Mouse (Mus musculus): ENCODE measurements around the gene Taf15. TPM values are rescaled to one million over a fixed set of nuclear protein-coding genes. Genes with fewer than 3 reads are reported as not detected.
"Not testable (repeated sequence)": the region's sequence is repeated elsewhere in the genome, so short reads cannot be mapped to it uniquely, and the experiment has no call there.

Gene Taf15
- total and polyA plus RNA-seq, 3 experiments = 31.8 to 236 TPM; not detected in 1

DNA sequence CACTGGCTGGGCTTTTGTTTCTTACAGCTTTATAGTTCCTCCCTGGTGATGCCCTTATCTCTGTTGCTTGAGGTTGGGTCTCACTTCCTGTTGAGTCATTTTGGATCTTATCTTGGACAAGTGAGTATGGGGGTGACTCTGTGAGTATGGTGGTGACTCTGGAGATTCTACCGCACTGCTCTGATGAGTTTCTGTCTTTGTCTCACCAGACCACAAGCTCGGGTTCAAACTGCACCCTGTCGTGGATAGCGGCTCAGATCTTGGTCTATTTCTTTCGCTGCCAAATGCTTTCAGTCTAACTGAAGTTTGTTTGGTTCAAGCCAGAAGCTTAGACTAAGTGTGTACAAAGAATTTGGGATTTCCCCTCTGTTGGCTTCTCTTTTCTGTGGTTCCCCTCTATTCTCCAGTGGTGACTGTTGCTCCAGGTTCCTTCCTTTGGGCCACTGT, 77.3 kb downstream of the Taf15 start (continued):
- peak; percentile 11; the same call in 1 of the 2 replicates for TF ChIP-seq MAFK (IDR thresholded peaks at IDR 0.05; ENCODE audit: borderline replicate concordance, low read depth, low read length)
- TF ChIP-seq RAD21 (IDR thresholded peaks at IDR 0.05; ENCODE audit: low read depth, low read length) = no peak

DNA sequence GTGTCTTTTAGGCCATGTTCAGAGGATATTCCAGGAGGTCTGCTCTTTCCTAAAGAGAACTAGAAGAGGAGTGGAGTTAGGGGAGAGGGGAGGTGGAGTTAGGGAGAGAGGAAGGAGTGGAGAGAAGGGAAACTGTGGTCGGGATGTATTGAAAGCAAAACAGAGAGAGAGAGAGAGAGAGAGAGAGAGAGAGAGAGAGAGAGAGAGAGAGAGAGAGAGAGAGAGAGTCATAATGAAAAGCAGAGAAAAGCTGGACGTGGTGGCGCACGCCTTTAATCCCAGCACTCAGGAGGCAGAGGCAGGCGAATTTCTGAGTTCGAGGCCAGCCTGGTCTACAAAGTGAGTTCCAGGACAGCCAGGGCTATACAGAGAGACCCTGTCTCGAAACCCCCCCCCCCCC, 78.2 kb downstream of the Taf15 start:
- not testable (repeated sequence) for DNase-seq (ENCODE audit: low read depth, low spot score); H3K9me3 ChIP-seq (replicated peaks; ENCODE audit: insufficient read depth, low read length); H3K79me2 ChIP-seq (ENCODE audit: control insufficient read depth, insufficient read depth, low read length, poor library complexity); H3K27me3 ChIP-seq (ENCODE audit: control insufficient read depth in 1 of 2, insufficient read depth in 2 of 2, low read length in 2 of 2)
- Histone ChIP-seq H3K4me1 (ENCODE audit: control insufficient read depth in 1 of 2, insufficient read depth in 2 of 2, low read length in 2 of 2) (peaks cover 8 to 18% of the 10 kb centered on the region in 2 experiments), H3K9ac (ENCODE audit: control insufficient read depth, low read depth, low read length, poor library complexity, severe bottlenecking) (peak overlapping the region; percentile 50), H3K27ac (ENCODE audit: control insufficient read depth, low read depth, low read length) (peak overlapping the region; percentile 88), H3K4me3 (ENCODE audit: control insufficient read depth in 1 of 2, insufficient read depth in 1 of 2, low read depth in 2 of 2, low read length in 2 of 2) (peak overlapping the region; percentile 27 to 46; a peak in 2 of 4 replicates), H3K36me3 (ENCODE audit: control insufficient read depth in 1 of 2, insufficient read depth in 2 of 2, low read length in 2 of 2) (peaks cover 0 to 14% of the 10 kb centered on the region in 2 experiments; a peak in 2 of 4 replicates)
- TF ChIP-seq JUND (IDR thresholded peaks at IDR 0.05; ENCODE audit: low read depth, low read length) = 0 out of 2 replicates have a peak, but pooled peaks have one; percentile 50

DNA sequence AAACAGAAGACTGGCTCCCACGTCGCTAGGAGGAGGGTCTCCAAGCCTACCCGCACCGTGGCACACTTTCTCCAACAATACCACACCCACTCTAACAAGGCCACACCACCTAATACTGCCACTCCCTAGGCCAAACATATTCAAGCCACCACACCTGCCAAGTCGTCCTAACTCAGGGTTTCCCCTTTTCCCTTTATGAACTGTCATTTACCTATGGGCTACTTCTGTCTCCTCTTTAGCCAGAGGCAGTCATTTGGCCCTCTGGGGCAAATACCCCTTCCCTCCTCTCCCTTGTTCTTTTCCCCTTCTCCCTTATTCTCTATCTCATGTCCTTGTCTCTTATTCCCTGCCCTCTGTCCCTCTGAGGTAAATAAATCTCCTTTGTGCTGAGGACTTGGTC, 78.8 kb downstream of the Taf15 start:
- Histone ChIP-seq H3K36me3 (ENCODE audit: control insufficient read depth in 1 of 2, insufficient read depth in 2 of 2, low read length in 2 of 2) (peaks cover 0 to 14% of the 10 kb centered on the region in 2 experiments; a peak in 2 of 4 replicates), H3K27ac (ENCODE audit: control insufficient read depth, low read depth, low read length) (no peak overlapping the region), H3K9me3 (replicated peaks; ENCODE audit: insufficient read depth, low read length) (no peaks in the 10 kb centered on the region), H3K4me3 (ENCODE audit: control insufficient read depth in 1 of 2, insufficient read depth in 1 of 2, low read depth in 2 of 2, low read length in 2 of 2) (no peak overlapping the region), H3K9ac (ENCODE audit: control insufficient read depth, low read depth, low read length, poor library complexity, severe bottlenecking) (no peak overlapping the region), H3K27me3 (ENCODE audit: control insufficient read depth in 1 of 2, insufficient read depth in 2 of 2, low read length in 2 of 2) (no peaks in the 10 kb centered on the region), H3K4me1 (ENCODE audit: control insufficient read depth in 1 of 2, insufficient read depth in 2 of 2, low read length in 2 of 2) (peaks cover 8 to 18% of the 10 kb centered on the region in 2 experiments), H3K79me2 (ENCODE audit: control insufficient read depth, insufficient read depth, low read length, poor library complexity) (no peaks in the 10 kb centered on the region)
- DNase-seq (ENCODE audit: low read depth, low spot score) = no peak
- TF ChIP-seq SMC3 (IDR thresholded peaks at IDR 0.05; ENCODE audit: low read depth, low read length) (no peak), USF1 (IDR thresholded peaks at IDR 0.05; ENCODE audit: low read depth, low read length) (no peak)

Other genes with a start within 250 kb of the Taf15 start
- 0.04 and 0.07 TPM in 2 replicates for gene Slfn14, start 186.4 kb upstream of the Taf15 start, total RNA-seq (2012; rRNA removed)
- under 1 TPM in 1 of 2 experiments, not detected in 1; 0.19 TPM for gene Slfn14, start 186.4 kb upstream of the Taf15 start, polyA plus RNA-seq (2012; ENCODE audit: insufficient read depth in 1 of 2, insufficient read length in 2 of 2, low read depth in 1 of 2, low replicate concordance in 2 of 2, missing spikeins in 1 of 2)
- gene Ap2b1, start 174.1 kb upstream of the Taf15 start, total RNA-seq (2012; rRNA removed) = 60.6 and 63.4 TPM in 2 replicates
- 100 to 1,000 TPM in 1 of 2 experiments, 10 to 100 TPM in 1; 68.9 to 165 TPM for gene Ap2b1, start 174.1 kb upstream of the Taf15 start, polyA plus RNA-seq (2012; ENCODE audit: insufficient read depth in 1 of 2, insufficient read length in 2 of 2, low read depth in 1 of 2, low replicate concordance in 2 of 2, missing spikeins in 1 of 2)
- gene Pex12, start 170.5 kb upstream of the Taf15 start, total RNA-seq (2012; rRNA removed) = 8.2 and 8.4 TPM in 2 replicates
- 10 to 100 TPM in 1 of 2 experiments, not detected in 1; 11.8 TPM for gene Pex12, start 170.5 kb upstream of the Taf15 start, polyA plus RNA-seq (2012; ENCODE audit: insufficient read depth in 1 of 2, insufficient read length in 2 of 2, low read depth in 1 of 2, low replicate concordance in 2 of 2, missing spikeins in 1 of 2)
- not detected in 2 replicates for gene Rasl10b, start 63.9 kb upstream of the Taf15 start, total RNA-seq (2012; rRNA removed)
- under 1 TPM in 1 of 2 experiments, not detected in 1; 0.04 TPM for gene Rasl10b, start 63.9 kb upstream of the Taf15 start, polyA plus RNA-seq (2012; ENCODE audit: insufficient read depth in 1 of 2, insufficient read length in 2 of 2, low read depth in 1 of 2, low replicate concordance in 2 of 2, missing spikeins in 1 of 2)
- gene Gas2l2, start 43.6 kb upstream of the Taf15 start, total RNA-seq (2012; rRNA removed) = not detected in 2 replicates
- not detected for gene Gas2l2, start 43.6 kb upstream of the Taf15 start, polyA plus RNA-seq (2012; ENCODE audit: insufficient read depth in 1 of 2, insufficient read length in 2 of 2, low read depth in 1 of 2, low replicate concordance in 2 of 2, missing spikeins in 1 of 2)
- not detected in 2 replicates for gene 1700020L24Rik, start 35.4 kb upstream of the Taf15 start, total RNA-seq (2012; rRNA removed)
- gene 1700020L24Rik, start 35.4 kb upstream of the Taf15 start, polyA plus RNA-seq (2012; ENCODE audit: insufficient read depth in 1 of 2, insufficient read length in 2 of 2, low read depth in 1 of 2, low replicate concordance in 2 of 2, missing spikeins in 1 of 2) = under 1 TPM in 1 of 2 experiments, not detected in 1; 0.60 TPM
- gene Mmp28, start 10.0 kb upstream of the Taf15 start, total RNA-seq (2012; rRNA removed) = not detected in 2 replicates
- under 1 TPM in 1 of 2 experiments, not detected in 1; 0.03 TPM for gene Mmp28, start 10.0 kb upstream of the Taf15 start, polyA plus RNA-seq (2012; ENCODE audit: insufficient read depth in 1 of 2, insufficient read length in 2 of 2, low read depth in 1 of 2, low replicate concordance in 2 of 2, missing spikeins in 1 of 2)
- gene Heatr9, start 49.1 kb downstream of the Taf15 start, total RNA-seq (2012; rRNA removed) = not detected in 2 replicates
- not detected for gene Heatr9, start 49.1 kb downstream of the Taf15 start, polyA plus RNA-seq (2012; ENCODE audit: insufficient read depth in 1 of 2, insufficient read length in 2 of 2, low read depth in 1 of 2, low replicate concordance in 2 of 2, missing spikeins in 1 of 2)
- not detected in 2 replicates for gene Ccl5, start 57.4 kb downstream of the Taf15 start, total RNA-seq (2012; rRNA removed)
- gene Ccl5, start 57.4 kb downstream of the Taf15 start, polyA plus RNA-seq (2012; ENCODE audit: insufficient read depth in 1 of 2, insufficient read length in 2 of 2, low read depth in 1 of 2, low replicate concordance in 2 of 2, missing spikeins in 1 of 2) = under 1 TPM in 1 of 2 experiments, not detected in 1; 0.56 TPM
- gene Ccl9, start 105.5 kb downstream of the Taf15 start, total RNA-seq (2012; rRNA removed) = 0.33 and 0.62 TPM in 2 replicates
- gene Ccl9, start 105.5 kb downstream of the Taf15 start, polyA plus RNA-seq (2012; ENCODE audit: insufficient read depth in 1 of 2, insufficient read length in 2 of 2, low read depth in 1 of 2, low replicate concordance in 2 of 2, missing spikeins in 1 of 2) = 1 to 10 TPM in 1 of 2 experiments, not detected in 1; 1.7 TPM
- gene Ccl6, start 120.0 kb downstream of the Taf15 start, total RNA-seq (2012; rRNA removed) = not detected in 2 replicates
- not detected for gene Ccl6, start 120.0 kb downstream of the Taf15 start, polyA plus RNA-seq (2012; ENCODE audit: insufficient read depth in 1 of 2, insufficient read length in 2 of 2, low read depth in 1 of 2, low replicate concordance in 2 of 2, missing spikeins in 1 of 2)
- not detected in 2 replicates for gene Rpl9-ps1, start 172.5 kb downstream of the Taf15 start, total RNA-seq (2012; rRNA removed)
- gene Rpl9-ps1, start 172.5 kb downstream of the Taf15 start, polyA plus RNA-seq (2012; ENCODE audit: insufficient read depth in 1 of 2, insufficient read length in 2 of 2, low read depth in 1 of 2, low replicate concordance in 2 of 2, missing spikeins in 1 of 2) = under 1 TPM in 1 of 2 experiments, not detected in 1; 0.26 TPM
- not detected in 2 replicates for gene Ccl3, start 176.3 kb downstream of the Taf15 start, total RNA-seq (2012; rRNA removed)
- not detected for gene Ccl3, start 176.3 kb downstream of the Taf15 start, polyA plus RNA-seq (2012; ENCODE audit: insufficient read depth in 1 of 2, insufficient read length in 2 of 2, low read depth in 1 of 2, low replicate concordance in 2 of 2, missing spikeins in 1 of 2)
- gene Ccl4, start 189.5 kb downstream of the Taf15 start, total RNA-seq (2012; rRNA removed) = not detected in 2 replicates
- not detected for gene Ccl4, start 189.5 kb downstream of the Taf15 start, polyA plus RNA-seq (2012; ENCODE audit: insufficient read depth in 1 of 2, insufficient read length in 2 of 2, low read depth in 1 of 2, low replicate concordance in 2 of 2, missing spikeins in 1 of 2)
- not detected in 2 replicates for gene Wfdc17, start 230.9 kb downstream of the Taf15 start, total RNA-seq (2012; rRNA removed)
- gene Wfdc17, start 230.9 kb downstream of the Taf15 start, polyA plus RNA-seq (2012; ENCODE audit: insufficient read depth in 1 of 2, insufficient read length in 2 of 2, low read depth in 1 of 2, low replicate concordance in 2 of 2, missing spikeins in 1 of 2) = not detected
- gene Wfdc18, start 235.9 kb downstream of the Taf15 start, total RNA-seq (2012; rRNA removed) = not detected in 2 replicates
- not detected for gene Wfdc18, start 235.9 kb downstream of the Taf15 start, polyA plus RNA-seq (2012; ENCODE audit: insufficient read depth in 1 of 2, insufficient read length in 2 of 2, low read depth in 1 of 2, low replicate concordance in 2 of 2, missing spikeins in 1 of 2)

Measured in MEL (cell line).